ENCODE assay signal across 8 mouse cellular contexts in genomic region chr4:132329115-132329834, GRCm38 (mm10). TPM values are rescaled to one million over a fixed set of nuclear protein-coding genes. Genes with fewer than 3 reads are reported as not detected.
DNase-seq lines count a peak whose midpoint lies in the region; ATAC-seq and TF ChIP-seq lines count a peak whose summit lies in the region.

Trnau1ap (minus strand) TSS chr4:132329538.

- dilution Hi-C loops in CH12.LX (cut with MboI; ENCODE audit: extremely low pct_ligation_motif_present, extremely low pct_unique_long_range_greater_than_20kb, low sequenced_read_pairs) = no loop called here

- no peak for TF ChIP-seq EP300 in CH12.LX (IDR thresholded peaks at IDR 0.05; ENCODE audit: low read length)
- no peak for TF ChIP-seq EP300 in liver, postnatal 0 days (IDR thresholded peaks at IDR 0.05; ENCODE audit: low read depth)

- no peak for TF ChIP-seq CTCF in CH12.LX (conservative IDR thresholded peaks at IDR 0.05 in 1 of 2, IDR thresholded peaks at IDR 0.05 in 1 of 2; ENCODE audit: low read depth in 2 of 2, low read length in 2 of 2)
- peak; percentile 55 for TF ChIP-seq CTCF in liver, postnatal 0 days (IDR thresholded peaks at IDR 0.05; ENCODE audit: low read depth)

- no peaks in the 10 kb centered on the region for H3K9me3 ChIP-seq in CH12.LX (replicated peaks; ENCODE audit: low read length)
- no peaks in the 10 kb centered on the region for H3K9me3 ChIP-seq in forebrain, embryonic 11.5 days (ENCODE audit: control insufficient read depth, low read length)
- no peaks in the 10 kb centered on the region for H3K9me3 ChIP-seq in heart, embryonic 16.5 days (replicated peaks; ENCODE audit: control insufficient read depth, low read length)
- H3K9me3 ChIP-seq in liver, postnatal 0 days (ENCODE audit: low read length) = no peaks in the 10 kb centered on the region
- H3K9me3 ChIP-seq in neural tube, embryonic 14.5 days (ENCODE audit: control insufficient read depth, low read length) = no peaks in the 10 kb centered on the region

- no peaks in the 10 kb centered on the region for H3K27me3 ChIP-seq in CH12.LX (replicated peaks)
- no peaks in the 10 kb centered on the region for H3K27me3 ChIP-seq in forebrain, embryonic 11.5 days (ENCODE audit: control insufficient read depth, insufficient read depth, low read length)
- H3K27me3 ChIP-seq in heart, embryonic 16.5 days (ENCODE audit: control insufficient read depth, insufficient read depth, low read length) = no peaks in the 10 kb centered on the region
- H3K27me3 ChIP-seq in liver, postnatal 0 days (ENCODE audit: insufficient read depth, low read length) = no peaks in the 10 kb centered on the region
- H3K27me3 ChIP-seq in neural tube, embryonic 14.5 days (ENCODE audit: control insufficient read depth, insufficient read depth, low read length) = no peaks in the 10 kb centered on the region

- DNase-seq in CH12.LX (ENCODE audit: extremely low read depth) = peak; percentile 94
- DNase-seq in c-Kit-positive CD71-negative TER-119-negative erythroid progenitor cells, embryonic 14.5 days (ENCODE audit: low read depth) = peak; percentile 92
- peak; percentile 97 for DNase-seq in forebrain, embryonic 11.5 days (ENCODE audit: low spot score)
- DNase-seq in kidney, postnatal 36 days = peak; percentile 93 to 97
- peak; percentile 98 for DNase-seq in liver, postnatal 0 days
- peak; percentile 95 for DNase-seq in testis, postnatal 10 days (ENCODE audit: low spot score)

- ATAC-seq in forebrain, embryonic 11.5 days (replicated peaks; ENCODE audit: low FRiP score) = peak; percentile 98
- peak; percentile 96 for ATAC-seq in heart, embryonic 16.5 days (replicated peaks; ENCODE audit: extremely low read depth, insufficient read depth, low FRiP score)
- peak; percentile 97 for ATAC-seq in liver, postnatal 0 days
- ATAC-seq in neural tube, embryonic 14.5 days (ENCODE audit: low read depth) = peak; percentile 97

- in situ Hi-C loops in CH12.LX (cut with MboI; ENCODE audit: low pct_ligation_motif_present, low pct_unique_long_range_greater_than_20kb, low sequenced_read_pairs) = no loop called here

- peak within 1 kb of the TSS; percentile 71 for H3K9ac ChIP-seq in CH12.LX (ENCODE audit: insufficient read depth, low read depth)
- peak within 1 kb of the TSS; percentile 92 for H3K9ac ChIP-seq in forebrain, embryonic 11.5 days (ENCODE audit: low read length)
- H3K9ac ChIP-seq in heart, embryonic 16.5 days (ENCODE audit: low read length) = peak within 1 kb of the TSS; percentile 91
- peak within 1 kb of the TSS; percentile 77 for H3K9ac ChIP-seq in liver, postnatal 0 days (replicated peaks)
- H3K9ac ChIP-seq in neural tube, embryonic 14.5 days (replicated peaks; ENCODE audit: low read depth, low read length) = peak within 1 kb of the TSS; percentile 93

- peak within 1 kb of the TSS; percentile 79 for H3K27ac ChIP-seq in CH12.LX (ENCODE audit: insufficient read depth, low read depth)
- H3K27ac ChIP-seq in forebrain, embryonic 11.5 days (ENCODE audit: low read depth, low read length) = peak within 1 kb of the TSS; percentile 76
- H3K27ac ChIP-seq in heart, embryonic 16.5 days (ENCODE audit: low read length) = peak within 1 kb of the TSS; percentile 93
- H3K27ac ChIP-seq in liver, postnatal 0 days (ENCODE audit: low read depth) = peak within 1 kb of the TSS; percentile 87
- peak within 1 kb of the TSS; percentile 85 for H3K27ac ChIP-seq in neural tube, embryonic 14.5 days (ENCODE audit: low read depth, low read length)

- peaks cover 7% of the 10 kb centered on the region for H3K79me2 ChIP-seq in CH12.LX (replicated peaks; ENCODE audit: control insufficient read depth, extremely low read depth, insufficient read depth, poor library complexity, severe bottlenecking)

- WGBS in forebrain, embryonic 11.5 days = under 1% methylated on average over 52 of the region's 52 CpGs
- WGBS in heart, embryonic 16.5 days = under 1% methylated on average over 52 of the region's 52 CpGs
- under 1% methylated on average over 52 of the region's 52 CpGs for WGBS in liver, postnatal 0 days (ENCODE audit: insufficient replicate concordance)
- under 1% methylated on average over 51 of the region's 52 CpGs for WGBS in neural tube, embryonic 14.5 days

- peak within 1 kb of the TSS; percentile 98 for H3K4me2 ChIP-seq in CH12.LX (ENCODE audit: insufficient read depth, low read depth, poor library complexity, severe bottlenecking)
- peak within 1 kb of the TSS; percentile 81 for H3K4me2 ChIP-seq in forebrain, embryonic 11.5 days (ENCODE audit: low read depth, low read length, severe bottlenecking)
- peak within 1 kb of the TSS; percentile 65 for H3K4me2 ChIP-seq in heart, embryonic 16.5 days (ENCODE audit: low read depth, low read length)
- H3K4me2 ChIP-seq in liver, postnatal 0 days (ENCODE audit: low read depth, low read length) = peak within 1 kb of the TSS; percentile 79
- peak within 1 kb of the TSS; percentile 59 for H3K4me2 ChIP-seq in neural tube, embryonic 14.5 days (ENCODE audit: low read depth, low read length)

- peak within 1 kb of the TSS; percentile 62 to 82 (median 78) for H3K4me3 ChIP-seq in CH12.LX (replicated peaks in 1 of 3; ENCODE audit: low read depth in 2 of 3, low read length in 2 of 3, poor library complexity in 1 of 3)
- H3K4me3 ChIP-seq in forebrain, embryonic 11.5 days (ENCODE audit: low read depth, low read length) = peak within 1 kb of the TSS; percentile 70
- peak within 1 kb of the TSS; percentile 79 for H3K4me3 ChIP-seq in heart, embryonic 16.5 days (ENCODE audit: low read length)
- H3K4me3 ChIP-seq in liver, postnatal 0 days (ENCODE audit: low read depth, low read length) = peak within 1 kb of the TSS; percentile 66
- H3K4me3 ChIP-seq in neural tube, embryonic 14.5 days (ENCODE audit: low read depth, low read length) = peak within 1 kb of the TSS; percentile 81

- peaks cover 39 to 60% of the 10 kb centered on the region in 2 experiments for H3K36me3 ChIP-seq in CH12.LX (replicated peaks in 1 of 2; ENCODE audit: control insufficient read depth in 1 of 2, insufficient read depth in 1 of 2, low read length in 1 of 2)
- H3K36me3 ChIP-seq in forebrain, embryonic 11.5 days (ENCODE audit: control insufficient read depth, insufficient read depth, low read length) = peaks cover 8% of the 10 kb centered on the region; the same call in 1 of the 2 replicates
- H3K36me3 ChIP-seq in heart, embryonic 16.5 days (ENCODE audit: control insufficient read depth, insufficient read depth) = peaks cover 24% of the 10 kb centered on the region
- peaks cover 32% of the 10 kb centered on the region for H3K36me3 ChIP-seq in liver, postnatal 0 days (replicated peaks; ENCODE audit: insufficient read depth, low read length)
- peaks cover 6% of the 10 kb centered on the region for H3K36me3 ChIP-seq in neural tube, embryonic 14.5 days (ENCODE audit: control insufficient read depth, insufficient read depth, low read length)

- peak; percentile 97 for TF ChIP-seq POLR2A in CH12.LX (IDR thresholded peaks at IDR 0.05; ENCODE audit: low read depth, low read length)

- TF ChIP-seq RAD21 in CH12.LX (IDR thresholded peaks at IDR 0.05; ENCODE audit: low read depth, low read length) = no peak

- H3K4me1 ChIP-seq in CH12.LX (ENCODE audit: control insufficient read depth in 1 of 2, insufficient read depth in 2 of 2) = peaks cover 0 to 7% of the 10 kb centered on the region in 2 experiments; a peak in 2 of 4 replicates
- peaks cover 4% of the 10 kb centered on the region for H3K4me1 ChIP-seq in forebrain, embryonic 11.5 days (replicated peaks; ENCODE audit: control insufficient read depth, insufficient read depth, low read length)
- no peaks in the 10 kb centered on the region; the same call in none of the 2 replicates for H3K4me1 ChIP-seq in heart, embryonic 16.5 days (ENCODE audit: control insufficient read depth, insufficient read depth, low read length)
- peaks cover 11% of the 10 kb centered on the region for H3K4me1 ChIP-seq in liver, postnatal 0 days (ENCODE audit: insufficient read depth)
- peaks cover 10% of the 10 kb centered on the region for H3K4me1 ChIP-seq in neural tube, embryonic 14.5 days (ENCODE audit: control insufficient read depth, insufficient read depth, low read length)

TF ChIP-seq in CH12.LX, 34 proteins besides CTCF, POLR2A, EP300 and RAD21 (continues in another document):
- TF ChIP-seq ELF1 (IDR thresholded peaks at IDR 0.05; ENCODE audit: low read depth, low read length) = peak; percentile 85
- TF ChIP-seq RCOR1 (conservative IDR thresholded peaks at IDR 0.05; ENCODE audit: low read depth, low read length) = 0 out of 2 replicates have a peak, but pooled peaks have one; percentile 5
- TF ChIP-seq PAX5 (IDR thresholded peaks at IDR 0.05; ENCODE audit: low read length) = no peak
- peak; percentile 76 for TF ChIP-seq NRF1 (IDR thresholded peaks at IDR 0.05; ENCODE audit: low read depth, low read length)
- peak; percentile 91 for TF ChIP-seq TCF12 (IDR thresholded peaks at IDR 0.05; ENCODE audit: low read depth, low read length)
- 0 out of 2 replicates have a peak, but pooled peaks have one; percentile 48 for TF ChIP-seq TBP (conservative IDR thresholded peaks at IDR 0.05; ENCODE audit: low read depth, low read length)
- TF ChIP-seq SMC3 (IDR thresholded peaks at IDR 0.05; ENCODE audit: low read depth, low read length) = peak; percentile 10; the same call in 1 of the 2 replicates
- TF ChIP-seq MAZ (IDR thresholded peaks at IDR 0.05; ENCODE audit: low read depth, low read length) = peak; percentile 97
- TF ChIP-seq JUN (IDR thresholded peaks at IDR 0.05; ENCODE audit: insufficient read depth, low read depth, low read length) = no peak
- TF ChIP-seq ETS1 (conservative IDR thresholded peaks at IDR 0.05; ENCODE audit: low read depth, low read length) = 0 out of 2 replicates have a peak, but pooled peaks have one; percentile 18
- TF ChIP-seq MXI1 (IDR thresholded peaks at IDR 0.05; ENCODE audit: low read depth, low read length) = peak; percentile 95
- peak; percentile 54 for TF ChIP-seq ZNF384 (IDR thresholded peaks at IDR 0.05; ENCODE audit: low read depth, low read length)
- no peak for TF ChIP-seq JUND (conservative IDR thresholded peaks at IDR 0.05; ENCODE audit: low read depth, low read length)
- TF ChIP-seq GABPA (IDR thresholded peaks at IDR 0.05; ENCODE audit: insufficient replicate concordance, low read depth, low read length) = no peak
- TF ChIP-seq SIN3A (IDR thresholded peaks at IDR 0.05; ENCODE audit: low read length) = peak; percentile 95
- peak; percentile 61 for TF ChIP-seq IRF4 (IDR thresholded peaks at IDR 0.05; ENCODE audit: low read depth, low read length)

RNA-seq across cellular contexts. Expression of gene Trnau1ap, which starts in this region (rescaled TPM):
- total RNA-seq in CH12.LX (2012; rRNA removed) (71.5 and 86.5 TPM in 2 replicates), CH12.LX (2014; rRNA removed) (70.6 and 80.5 TPM in 2 replicates)
- polyA plus RNA-seq in CH12.LX (2012; ENCODE audit: insufficient read length, low read depth) = 60.7 and 64.4 TPM in 2 replicates
- polyA plus RNA-seq in forebrain, embryonic 11.5 days (2014; fragmentation: Nextera tagmentation; extraction: Ambion mirVana) = 88.9 and 89.5 TPM in 2 replicates
- polyA plus RNA-seq in heart, embryonic 16.5 days (2015; fragmentation: Nextera tagmentation; extraction: Ambion mirVana) = 71.5 and 72.2 TPM in 2 replicates
- 30.4 and 33.8 TPM in 2 replicates for polyA plus RNA-seq in liver, postnatal 0 days (2015; fragmentation: Nextera tagmentation; extraction: Ambion mirVana)
- 66.0 and 71.9 TPM in 2 replicates for polyA plus RNA-seq in neural tube, embryonic 14.5 days (2014; fragmentation: Nextera tagmentation; extraction: Ambion mirVana)

Comparison
In these comparisons a context has a peak if more than half of its experiments do, and no peak if none do; other contexts are left out.
1. Peak in every context shown above with its lines: DNase-seq, ATAC-seq, H3K4me3 ChIP-seq and H3K27ac ChIP-seq.